Mouse (Mus musculus) liver, embryonic 14.5 days (tissue): ENCODE data around the gene Igfbpl1. TPM values are rescaled to one million over a fixed set of nuclear protein-coding genes. Genes with fewer than 3 reads are reported as not detected.

Experiments used
- ATAC-seq: fragments of 200-750 bp; cut with Nextera tagmentation; 2 replicates; pipeline ENCODE4 v1.8.0; 2017; ENCODE audit warnings: moderate number of reproducible peaks, mild to moderate bottlenecking, moderate library complexity; ENCODE audit not compliant: insufficient read depth
- DNase-seq, 3 experiments: peaks; one replicate each; pipeline ENCODE4 v3.0.0-alpha.2; 2012 to 2013; ENCODE audit warnings: low read depth in 3 of 3, low spot score in 3 of 3
- H3K27ac ChIP-seq: fragments of 300-500 bp; sonication (generic); 2 replicates; pipeline ENCODE4 v1.5.1; 2014; ENCODE audit warnings: moderate library complexity, mild to moderate bottlenecking, control low read depth, inconsistent platforms
- H3K27me3 ChIP-seq: fragments of 300-500 bp; sonication (generic); 2 replicates; pipeline ENCODE4 v1.6.1; 2014; ENCODE audit warnings: mild to moderate bottlenecking, low read length, moderate library complexity; ENCODE audit not compliant: control insufficient read depth, insufficient read depth
- H3K36me3 ChIP-seq: fragments of 300-500 bp; sonication (generic); replicated peaks from 2 replicates; pipeline ENCODE4 v1.6.1; 2014; ENCODE audit warnings: low read depth; ENCODE audit not compliant: control insufficient read depth, insufficient read depth
- H3K4me1 ChIP-seq, 2 experiments: fragments of 200-500 bp in 1 of 2; fragments of 300-500 bp in 1 of 2; sonication (generic) in 1 of 2; replicated peaks; 2 replicates each; pipeline ENCODE4 v1.6.1; 2012 to 2014; ENCODE audit warnings: antibody characterized with exemption in 1 of 2, inconsistent platforms in 1 of 2, low read length in 1 of 2; ENCODE audit not compliant: control insufficient read depth in 2 of 2, insufficient read depth in 2 of 2
- H3K4me2 ChIP-seq: fragments of 300-500 bp; sonication (generic); 2 replicates; pipeline ENCODE4 v1.6.1; 2014; ENCODE audit warnings: low read depth, mild to moderate bottlenecking, control low read depth, moderate library complexity
- H3K4me3 ChIP-seq, 2 experiments: fragments of 200-500 bp in 1 of 2; fragments of 300-500 bp in 1 of 2; sonication (generic) in 1 of 2; 2 replicates each; pipeline ENCODE4 v1.5.1; 2012 to 2014; ENCODE audit warnings: low read depth in 2 of 2, low read length in 2 of 2, mild to moderate bottlenecking in 2 of 2, control low read depth in 1 of 2, inconsistent platforms in 1 of 2, moderate library complexity in 1 of 2; ENCODE audit not compliant: insufficient read depth in 1 of 2
- H3K9ac ChIP-seq: fragments of 300-500 bp; sonication (generic); replicated peaks from 2 replicates; pipeline ENCODE4 v1.6.1; 2014; ENCODE audit warnings: mild to moderate bottlenecking, control low read depth, moderate library complexity
- H3K9me3 ChIP-seq: fragments of 300-500 bp; sonication (generic); 2 replicates; pipeline ENCODE4 v1.6.1; 2016; ENCODE audit warnings: low read length, mixed read lengths; ENCODE audit not compliant: control insufficient read depth
- CTCF ChIP-seq: IDR thresholded peaks from 2 replicates; pipeline ENCODE4 v1.5.1; 2016; ENCODE audit warnings: antibody characterized with exemption, low read depth, control low read depth
- EP300 ChIP-seq: IDR thresholded peaks from 2 replicates; pipeline ENCODE4 v1.6.1; 2016; ENCODE audit warnings: antibody characterized with exemption, low read depth
- WGBS: fragments of 180-500 bp; shearing (Covaris S2); extraction: QIAGEN DNeasy Blood & Tissue Kit; methylation state at CpG from one replicate; pipeline ENCODE4 v1.1.7; 2014; ENCODE audit not compliant: insufficient replicate concordance; 5-methylcytosine and 5-hydroxymethylcytosine counted together
- polyA plus RNA-seq, 2 experiments: library from polyadenylated mRNA; depleted of rRNA in 1 of 2; stranded (reverse) in 1 of 2; unstranded in 1 of 2; fragments of >200 nt; fragmentation: Nextera tagmentation in 1 of 2; extraction: Ambion mirVana in 1 of 2; gene quantifications; 2 replicates each; pipeline versions ENCODE4 v1.2.1 to v1.2.3; 2012 to 2014

Gene Igfbpl1
- polyA plus RNA-seq, 2 experiments: 0.03 TPM; not detected in 1

DNA sequence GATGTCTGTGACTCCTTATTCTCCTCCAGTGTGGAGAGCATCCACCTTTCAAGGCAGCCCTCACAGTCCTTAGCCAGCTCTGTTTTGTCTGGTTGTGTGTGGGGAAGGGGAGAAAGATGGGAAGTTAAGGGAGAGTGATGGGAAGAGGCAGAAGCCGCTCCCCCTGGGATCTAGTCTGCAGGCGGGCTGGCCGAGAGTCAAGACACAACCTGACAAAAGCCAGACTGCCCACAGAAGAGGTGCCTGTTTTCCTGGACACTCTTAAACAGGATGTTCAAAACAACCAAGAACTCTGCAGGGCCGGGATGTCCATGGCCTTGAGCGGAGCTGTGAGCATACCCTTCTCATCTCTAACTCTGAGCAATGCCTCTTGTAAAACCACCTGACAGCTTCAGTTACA is 30.0 kb downstream of the Igfbpl1 start:
- no peak for DNase-seq
- Histone ChIP-seq H3K27me3 (no peaks in the 10 kb centered on the region; the same call in 1 of the 2 replicates), H3K4me1 (peaks cover 0 to 1% of the 10 kb centered on the region in 2 experiments; a peak in 3 of 4 replicates), H3K36me3 (no peaks in the 10 kb centered on the region), H3K4me2 (no peak overlapping the region), H3K4me3 (no peak overlapping the region), H3K9ac (no peak overlapping the region), H3K27ac (no peak overlapping the region), H3K9me3 (no peaks in the 10 kb centered on the region)
- TF ChIP-seq EP300 (no peak), CTCF (no peak)
- 52% methylated on average over 5 of the region's 5 CpGs for WGBS
- no peak for ATAC-seq

DNA sequence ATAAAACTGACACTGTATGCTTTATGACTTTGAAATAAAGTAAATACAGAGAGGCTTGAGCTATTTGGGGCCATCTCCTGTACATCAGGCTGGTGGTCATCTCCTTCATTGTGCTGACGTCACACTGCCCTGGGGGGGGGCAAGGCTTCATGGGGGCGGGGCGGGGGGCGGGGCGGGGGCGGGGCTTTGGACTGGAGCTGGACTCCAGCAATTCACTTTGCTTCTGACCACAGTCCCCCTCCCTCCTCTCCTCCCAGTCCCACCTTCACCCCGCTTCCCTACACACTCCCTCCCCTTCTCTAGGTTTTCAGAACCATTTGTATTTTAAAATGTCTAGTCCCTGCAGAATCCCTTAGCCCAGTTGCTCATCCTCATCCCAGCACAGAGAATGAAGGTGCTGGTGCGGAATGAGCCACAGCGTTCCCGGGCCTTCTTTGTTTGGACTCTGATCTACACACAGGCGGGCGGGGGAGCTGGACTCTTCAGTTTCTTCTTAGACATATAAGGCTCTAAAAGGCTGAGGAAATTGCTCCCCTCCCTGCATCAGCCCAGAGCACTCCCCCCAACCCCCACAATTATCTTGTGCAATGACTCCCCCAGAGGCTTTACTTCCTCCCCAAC is 31.4 kb downstream of the Igfbpl1 start:
- H3K9me3 ChIP-seq: no peaks in the 10 kb centered on the region
- H3K4me2 ChIP-seq: peak overlapping the region; percentile 52
- H3K27me3 ChIP-seq: no peaks in the 10 kb centered on the region; the same call in 1 of the 2 replicates
- H3K36me3 ChIP-seq: no peaks in the 10 kb centered on the region
- no peak overlapping the region for H3K9ac ChIP-seq
- no peak overlapping the region for H3K27ac ChIP-seq
- no peak for TF ChIP-seq EP300
- TF ChIP-seq CTCF: no peak
- WGBS: 3% methylated on average over 12 of the region's 12 CpGs
- DNase-seq (no peak), ATAC-seq (no peak)
- H3K4me1 ChIP-seq: peaks cover 0 to 1% of the 10 kb centered on the region in 2 experiments; a peak in 3 of 4 replicates
- peak overlapping the region; percentile 4 to 25; a peak in 1 of 4 replicates for H3K4me3 ChIP-seq

DNA sequence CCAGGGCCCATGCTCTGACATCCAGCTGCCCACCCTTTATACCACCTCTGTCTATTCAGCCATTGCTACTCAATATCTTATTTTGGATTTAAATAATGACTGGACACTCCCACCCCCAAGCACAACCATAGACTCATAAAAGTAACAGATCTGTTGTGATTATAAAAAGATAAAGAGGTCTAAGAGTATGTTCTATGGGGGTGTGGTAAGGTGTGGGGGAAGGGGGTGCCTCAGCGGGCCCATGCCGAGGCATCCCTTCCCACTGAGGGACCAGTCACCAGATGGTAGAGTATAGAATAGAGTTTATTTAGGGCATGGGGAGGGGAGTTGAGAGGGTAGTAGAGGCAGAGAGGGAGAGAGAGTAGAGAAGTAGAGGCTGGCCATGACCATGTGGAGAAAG is 36.7 kb downstream of the Igfbpl1 start:
- DNase-seq (no peak), ATAC-seq (peak; percentile 5; the same call in 1 of the 2 replicates)
- Histone ChIP-seq H3K9ac (no peak overlapping the region), H3K4me1 (peaks cover 0 to 19% of the 10 kb centered on the region in 2 experiments; a peak in 3 of 4 replicates), H3K27ac (no peak overlapping the region), H3K9me3 (no peaks in the 10 kb centered on the region), H3K36me3 (no peaks in the 10 kb centered on the region), H3K4me3 (no peak overlapping the region), H3K27me3 (no peaks in the 10 kb centered on the region), H3K4me2 (no peak overlapping the region)
- WGBS: 68% methylated on average over 2 of the region's 2 CpGs
- no peak for TF ChIP-seq EP300
- TF ChIP-seq CTCF: no peak

DNA sequence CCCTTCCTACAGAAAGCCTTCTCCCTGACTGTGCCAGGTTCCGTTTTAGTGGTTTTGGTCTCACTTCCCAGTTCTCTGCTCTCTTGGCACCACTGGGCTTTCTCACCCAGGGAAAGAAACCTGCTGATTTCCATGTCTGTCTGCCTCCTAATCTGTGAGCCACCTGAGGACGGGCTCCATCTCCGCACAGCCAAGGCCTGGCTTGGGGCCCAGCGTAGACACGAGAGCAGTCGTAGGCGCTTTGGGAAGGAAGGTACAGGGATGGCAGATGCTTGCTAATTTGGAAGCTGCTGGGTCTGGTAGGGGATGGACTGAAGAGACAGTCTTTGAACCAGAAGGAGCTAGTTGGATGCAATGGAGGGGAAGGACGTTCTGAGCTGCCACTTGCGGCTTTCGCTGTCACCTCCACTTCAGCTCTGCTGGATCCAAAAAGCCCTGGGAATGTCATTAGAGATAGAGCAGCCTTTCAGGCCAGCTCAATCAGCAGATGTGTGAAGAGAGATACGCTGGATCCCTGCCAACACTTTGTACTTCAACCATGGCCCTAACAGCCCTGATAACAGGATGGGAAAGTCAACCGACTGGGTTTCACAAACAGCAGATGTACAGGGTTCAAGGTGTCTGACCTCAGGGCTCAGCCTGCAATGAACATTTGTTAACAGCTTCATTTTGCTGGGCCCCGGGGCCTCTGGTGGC is 37.3 kb downstream of the Igfbpl1 start:
- Histone ChIP-seq H3K4me2 (no peak overlapping the region), H3K9me3 (no peaks in the 10 kb centered on the region), H3K36me3 (no peaks in the 10 kb centered on the region), H3K27ac (no peak overlapping the region), H3K4me3 (no peak overlapping the region), H3K27me3 (no peaks in the 10 kb centered on the region), H3K4me1 (peaks cover 0 to 19% of the 10 kb centered on the region in 2 experiments; a peak in 3 of 4 replicates), H3K9ac (no peak overlapping the region)
- 54% methylated on average over 13 of the region's 13 CpGs for WGBS
- ATAC-seq (peak; percentile 73), DNase-seq (peak; percentile 28 to 49 (median 47))
- TF ChIP-seq CTCF (no peak), EP300 (0 out of 2 replicates have a peak, but pooled peaks have one; percentile 11)

DNA sequence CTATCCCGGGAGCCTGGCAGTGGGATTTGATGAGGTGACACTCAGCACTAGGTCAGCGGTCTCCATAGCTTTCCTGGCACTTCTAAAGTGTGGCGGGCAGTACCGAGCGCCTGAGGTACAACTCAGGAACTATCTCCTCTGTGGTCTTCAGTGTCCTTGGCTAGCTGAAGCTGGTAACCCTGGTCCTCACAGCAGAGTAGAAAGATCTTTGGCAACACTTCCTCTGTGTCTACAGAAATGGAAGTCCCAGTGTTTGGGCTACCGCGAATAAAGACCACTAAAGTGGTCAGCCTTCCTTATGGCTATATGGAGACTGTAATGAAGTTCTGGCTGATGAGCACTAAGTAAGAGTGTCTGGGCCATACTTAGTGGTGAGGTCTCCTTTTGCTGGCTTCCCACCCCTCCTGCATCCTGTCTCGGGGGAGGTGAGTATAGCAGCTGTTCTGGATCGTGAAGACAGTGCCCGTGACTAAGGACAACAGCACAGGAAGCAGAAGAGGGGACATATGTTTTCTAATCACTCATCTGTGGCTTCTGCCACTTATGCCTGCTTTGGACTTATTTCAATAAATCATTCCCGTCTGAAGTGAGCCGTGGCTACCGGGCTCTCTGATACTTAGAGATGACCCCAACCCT is 38.2 kb downstream of the Igfbpl1 start:
- no peak for DNase-seq
- Histone ChIP-seq H3K36me3 (no peaks in the 10 kb centered on the region), H3K4me3 (no peak overlapping the region), H3K27me3 (no peaks in the 10 kb centered on the region), H3K4me2 (no peak overlapping the region), H3K27ac (no peak overlapping the region), H3K4me1 (peaks cover 0 to 19% of the 10 kb centered on the region in 2 experiments; a peak in 3 of 4 replicates), H3K9ac (no peak overlapping the region), H3K9me3 (no peaks in the 10 kb centered on the region)
- no peak for TF ChIP-seq EP300
- TF ChIP-seq CTCF: no peak
- ATAC-seq: no peak
- WGBS: 41% methylated on average over 13 of the region's 13 CpGs
